Mouse (Mus musculus): ENCODE measurements at regions not wholly inside any gene's neighbourhood (a gene's known extent, or its start where the extent isn't known, plus 50 kb on each side); places are given as distances from the start of the nearest gene placed in this dataset.

DNA sequence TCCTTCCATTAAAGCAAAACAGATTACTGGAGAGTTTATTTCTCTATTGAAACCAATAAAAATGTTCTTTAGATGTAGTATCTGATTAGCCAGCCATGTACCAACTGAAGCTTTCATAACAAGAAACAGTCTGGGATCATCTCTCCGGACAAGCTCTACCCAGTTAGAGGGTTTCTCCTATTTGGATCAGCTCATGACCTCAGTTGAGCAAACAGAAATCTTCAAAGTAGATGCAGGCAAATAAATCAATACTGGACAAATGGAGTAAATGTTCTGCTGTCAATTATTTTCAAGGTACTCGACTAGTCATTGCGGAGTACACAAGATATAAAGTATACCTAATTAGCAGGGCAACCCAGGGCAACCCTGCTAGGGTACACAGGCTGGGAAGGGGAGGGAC, 67.4 kb downstream of the Avpr1a start:
- no peak for DNase-seq

DNA sequence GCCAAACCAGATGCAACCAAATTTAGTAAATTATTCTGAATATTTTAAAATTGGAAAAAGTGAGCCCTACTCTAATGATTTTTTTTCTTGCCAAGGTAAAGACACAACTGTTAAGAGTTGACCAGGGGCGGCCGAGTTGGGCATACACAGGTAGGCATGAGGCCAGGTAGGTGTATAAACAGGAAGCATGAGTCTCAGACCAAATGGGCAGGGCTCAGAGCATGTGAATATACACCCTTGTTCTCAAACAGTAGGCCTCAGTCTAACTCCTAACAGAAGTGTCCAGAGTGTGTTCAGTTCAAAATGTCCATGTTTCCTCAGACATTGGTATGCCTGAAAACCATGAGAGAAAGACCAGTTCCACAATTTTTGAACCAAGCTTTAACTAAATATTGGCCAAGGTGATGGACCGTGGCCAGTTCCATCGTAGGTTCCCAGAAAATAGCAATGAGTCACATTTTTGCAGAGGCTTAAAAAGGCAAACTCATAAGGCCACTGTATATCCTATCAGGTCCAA, 71.0 kb downstream of the Avpr1a start:
- no peak for DNase-seq

DNA sequence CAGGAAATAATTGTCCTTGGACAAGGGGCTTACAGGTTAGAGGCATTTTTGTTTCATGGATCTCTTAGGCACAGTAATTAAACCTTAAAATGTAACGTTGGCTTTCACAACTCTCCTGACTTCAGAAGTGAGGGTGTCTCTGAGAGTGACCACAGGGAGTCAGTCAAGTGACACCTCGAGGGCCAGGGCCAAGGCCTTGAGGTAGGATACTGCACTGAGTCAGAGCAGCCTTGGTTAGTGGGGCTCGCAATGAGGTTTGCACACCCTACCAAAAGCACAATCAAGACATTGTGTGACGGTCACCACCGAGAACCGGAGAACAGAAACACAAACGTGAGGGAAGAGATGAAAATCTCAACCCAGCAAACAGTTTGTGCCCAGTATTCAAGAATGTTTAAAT, 71.7 kb downstream of the Avpr1a start:
- DNase-seq = no peak

GRCm38 (mm10) chr10:122522631-122523030, 74.3 kb downstream of the Avpr1a start:
- no peak for DNase-seq

- no peak for DNase-seq
Observed at GRCm38 (mm10) chr10:122525360-122525759, 77.1 kb downstream of the Avpr1a start.

DNA sequence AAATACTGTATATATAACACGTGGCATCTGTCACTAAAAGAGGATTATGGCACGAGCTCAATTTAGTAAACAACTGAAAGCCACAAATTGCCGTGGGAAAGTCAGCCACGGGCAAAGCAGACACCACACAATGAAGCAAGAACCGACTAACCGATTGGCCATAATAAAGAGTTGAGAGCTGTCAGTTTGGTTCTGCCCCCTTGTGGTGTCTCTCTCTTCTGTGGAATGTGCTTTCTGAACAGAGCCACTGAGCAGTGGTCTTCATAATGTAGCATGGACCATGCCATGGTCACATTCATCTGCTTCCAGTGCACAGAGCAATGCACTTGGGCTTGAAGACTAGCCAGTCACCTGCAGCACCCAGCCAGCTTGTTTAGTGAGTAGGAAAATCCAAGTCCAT, 77.5 kb downstream of the Avpr1a start:
- DNase-seq = no peak

DNA sequence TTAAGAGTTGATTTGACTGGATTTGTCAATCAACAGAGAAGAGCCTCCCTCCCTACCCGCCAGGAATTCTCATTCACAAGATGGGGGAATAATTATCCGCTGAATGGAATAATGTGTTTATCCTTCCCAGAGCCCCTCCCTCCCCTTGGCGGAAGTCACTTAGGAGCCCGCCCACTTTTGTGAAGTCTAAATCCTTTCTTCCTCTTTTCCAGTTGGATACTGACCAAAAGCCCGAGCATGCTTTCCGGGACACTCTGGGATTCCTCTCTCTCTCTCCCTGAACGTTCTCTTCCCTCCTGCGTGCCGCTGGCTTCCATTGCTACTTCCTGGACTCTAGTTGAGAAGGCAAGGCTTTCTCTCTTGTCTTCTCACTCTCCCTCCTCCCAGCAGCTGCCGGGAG, 79.9 kb downstream of the Avpr1a start:
- peak; percentile 9 for DNase-seq

DNA sequence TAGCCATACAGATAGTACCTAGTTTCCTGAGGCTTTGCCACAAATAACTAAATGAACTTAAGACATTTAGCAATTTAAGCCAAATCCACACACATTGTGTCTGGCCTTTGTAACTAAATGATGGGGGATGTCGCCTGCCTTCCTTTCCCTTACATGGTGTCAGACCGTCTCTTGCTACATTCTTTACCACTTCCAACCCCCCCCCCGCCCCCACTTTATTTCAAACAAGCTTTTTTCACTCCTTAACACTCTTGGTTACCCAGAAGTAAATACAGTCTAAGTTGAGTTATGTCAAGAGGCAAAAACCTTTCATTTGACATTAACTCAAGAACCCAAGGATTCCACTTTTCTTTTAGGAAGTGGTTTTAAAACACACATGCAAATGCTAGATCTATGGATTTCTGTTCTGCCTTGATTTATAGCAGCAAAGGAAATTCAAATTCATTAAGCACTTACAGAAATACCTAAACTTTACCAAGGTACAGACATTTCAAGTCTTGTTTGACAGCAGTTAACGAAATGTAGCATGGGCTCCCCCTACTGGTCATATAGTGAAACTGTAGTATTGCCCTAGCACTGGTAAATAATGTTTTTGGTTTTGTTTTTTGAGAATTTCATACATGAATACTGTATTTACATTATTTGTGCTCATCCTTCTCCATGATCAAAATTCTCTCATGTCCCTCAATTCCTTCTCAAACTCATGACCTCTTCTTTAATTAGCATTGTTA, 80.8 kb downstream of the Avpr1a start:
- no peak for DNase-seq

DNA sequence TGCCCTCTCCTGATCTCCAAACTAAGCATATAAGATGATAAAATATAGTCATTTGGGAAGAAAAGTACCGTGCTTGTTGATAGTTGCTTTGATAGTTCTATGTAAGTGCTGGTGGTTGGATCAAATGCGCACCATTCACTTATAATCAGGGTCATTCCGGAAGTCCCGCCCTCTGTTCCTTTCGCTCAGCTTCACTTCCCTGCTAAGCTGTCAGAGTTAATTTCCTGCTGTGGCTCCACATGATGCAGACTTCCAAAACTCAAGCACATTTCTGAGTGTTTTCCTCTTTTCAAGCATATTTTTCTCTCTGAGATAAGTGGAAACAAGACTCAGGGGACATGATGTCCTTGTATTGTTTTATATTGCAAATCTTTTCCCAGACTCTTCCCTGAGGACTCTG, 86.4 kb downstream of the Avpr1a start:
- DNase-seq = no peak

GRCm38 (mm10) chr10:122535137-122535536, 86.8 kb downstream of the Avpr1a start:
- no peak for DNase-seq

- no peak for DNase-seq
Observed at GRCm38 (mm10) chr10:122539655-122540054, 91.4 kb downstream of the Avpr1a start.

- no peak for DNase-seq
Observed at GRCm38 (mm10) chr10:122542573-122542972, 94.3 kb downstream of the Avpr1a start.

DNA sequence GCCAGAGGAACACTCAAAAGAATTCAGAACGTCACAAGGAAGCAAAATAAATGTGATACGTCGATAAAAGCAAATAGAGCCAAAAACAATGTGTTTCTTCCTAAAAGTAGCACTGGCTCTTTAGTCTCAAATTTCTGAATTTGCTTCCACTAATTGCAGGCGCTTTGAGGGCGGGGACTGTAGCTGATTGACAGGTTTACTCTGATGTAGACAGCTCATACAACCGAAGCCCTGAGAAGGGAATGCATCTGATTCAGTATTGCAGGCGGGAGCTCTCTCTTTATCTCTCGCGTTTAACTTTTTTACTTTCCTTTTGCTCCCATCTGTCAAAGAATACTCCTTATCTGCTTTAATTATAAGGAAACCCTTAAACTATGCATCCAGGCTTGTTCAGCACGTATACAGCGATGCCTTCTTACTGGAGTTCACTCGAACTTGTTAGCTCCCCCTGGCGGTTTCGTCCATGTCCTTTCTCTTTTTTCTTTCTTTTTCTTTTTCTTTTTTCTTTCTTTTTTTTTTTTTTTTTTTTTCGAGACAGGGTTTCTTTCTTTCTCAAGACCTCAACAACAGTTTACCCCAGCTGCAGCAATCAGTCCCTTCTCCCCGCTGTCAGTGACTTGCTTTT, 95.9 kb downstream of the Avpr1a start:
- DNase-seq = peak; percentile 74

GRCm38 (mm10) chr10:122545029-122545428, 96.7 kb downstream of the Avpr1a start:
- DNase-seq = no peak

- no peak for DNase-seq
Observed at GRCm38 (mm10) chr10:122551586-122551985, 103.3 kb downstream of the Avpr1a start.

DNA sequence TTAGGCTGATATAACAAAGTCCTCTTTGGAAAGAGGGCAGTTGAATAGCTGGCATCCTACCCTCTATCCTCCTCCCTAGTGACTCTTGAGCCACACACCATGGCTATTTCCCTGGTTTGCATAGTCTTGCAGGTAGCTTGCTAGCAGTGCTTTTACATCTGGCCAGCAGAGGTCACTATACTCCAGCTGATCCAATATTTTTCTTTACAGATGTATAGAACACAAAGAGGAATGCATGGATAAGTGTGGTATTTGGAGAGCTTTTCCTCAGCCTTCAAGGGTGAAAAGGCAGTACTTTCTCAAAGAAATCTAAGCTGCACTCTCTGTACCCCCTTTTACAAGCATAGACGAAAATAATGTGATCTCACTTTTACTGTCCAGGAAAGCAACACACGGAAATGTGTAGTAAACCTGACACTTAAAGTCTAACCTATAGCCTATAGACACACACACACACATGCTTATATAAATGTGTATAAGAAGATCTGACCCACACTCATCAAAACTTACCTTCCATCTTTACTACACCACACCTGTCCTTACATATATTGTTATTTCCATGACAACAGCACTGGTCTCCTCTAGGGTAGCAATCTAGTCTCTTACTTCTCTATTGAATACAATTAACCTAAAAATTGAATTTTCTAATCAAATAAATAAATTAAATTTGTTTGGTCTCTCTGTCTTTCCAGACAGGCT, 105.0 kb downstream of the Avpr1a start:
- DNase-seq = no peak

DNA sequence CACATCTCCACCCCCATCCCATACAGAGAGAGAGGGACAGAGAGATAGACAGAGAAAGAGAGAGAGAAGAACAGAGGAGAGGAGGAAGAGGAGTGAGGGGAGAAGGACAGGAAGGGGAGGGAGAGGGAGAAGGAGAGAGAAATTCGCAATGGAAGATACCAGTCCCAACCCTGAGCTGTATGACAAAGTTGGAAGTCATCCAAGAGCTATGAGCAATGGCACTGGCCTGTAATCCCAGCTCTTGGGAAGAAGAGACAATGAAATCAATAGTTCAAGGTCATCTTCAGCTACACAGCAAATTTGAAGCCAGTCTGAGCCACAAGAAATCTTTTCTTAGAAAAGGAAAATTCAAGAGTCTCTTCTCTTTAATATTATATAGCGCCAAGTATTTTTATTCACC, 105.6 kb downstream of the Avpr1a start:
- no peak for DNase-seq

DNA sequence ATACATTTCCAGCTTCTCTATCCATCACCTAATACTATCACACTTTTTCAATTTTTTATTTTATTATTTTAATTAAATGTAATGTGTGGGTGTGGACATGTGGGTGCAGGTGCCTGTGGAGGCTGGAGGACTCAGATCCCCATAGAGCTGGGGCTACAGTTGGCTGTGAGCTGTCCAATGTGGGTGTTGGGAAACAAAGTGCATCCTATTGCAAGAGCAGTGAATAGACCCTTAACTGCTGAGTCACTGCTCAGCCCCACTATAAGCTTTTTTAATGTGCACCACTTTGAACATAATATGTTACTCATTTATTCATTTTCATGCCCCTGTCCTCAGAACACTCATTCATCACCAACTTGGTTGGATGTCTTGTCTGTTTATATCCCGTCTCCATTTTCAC, 110.4 kb downstream of the Avpr1a start:
- DNase-seq = no peak

- no peak for DNase-seq
Observed at GRCm38 (mm10) chr10:122560001-122560695, 111.8 kb downstream of the Avpr1a start.

DNA sequence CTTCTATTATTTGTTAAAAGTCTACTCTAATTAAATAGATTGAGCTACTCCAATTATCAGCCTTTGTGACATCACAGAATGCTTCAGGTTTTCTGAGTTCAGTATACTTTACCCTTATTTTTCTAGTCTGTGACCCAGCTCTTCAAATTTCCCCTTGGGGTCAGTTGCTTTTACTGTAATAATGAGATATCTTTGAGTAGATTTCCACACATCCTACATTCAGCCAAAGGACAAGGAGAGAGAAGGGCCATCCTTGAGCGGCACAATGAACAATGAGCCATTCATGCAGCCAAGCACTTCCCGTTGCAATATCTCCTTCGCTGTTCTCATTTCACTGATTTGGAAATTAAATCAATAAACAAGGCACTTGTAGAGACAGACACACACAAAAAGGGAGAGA, 113.6 kb downstream of the Avpr1a start:
- DNase-seq = no peak

GRCm38 (mm10) chr10:122562542-122562941, 114.2 kb downstream of the Avpr1a start:
- DNase-seq = no peak

DNA sequence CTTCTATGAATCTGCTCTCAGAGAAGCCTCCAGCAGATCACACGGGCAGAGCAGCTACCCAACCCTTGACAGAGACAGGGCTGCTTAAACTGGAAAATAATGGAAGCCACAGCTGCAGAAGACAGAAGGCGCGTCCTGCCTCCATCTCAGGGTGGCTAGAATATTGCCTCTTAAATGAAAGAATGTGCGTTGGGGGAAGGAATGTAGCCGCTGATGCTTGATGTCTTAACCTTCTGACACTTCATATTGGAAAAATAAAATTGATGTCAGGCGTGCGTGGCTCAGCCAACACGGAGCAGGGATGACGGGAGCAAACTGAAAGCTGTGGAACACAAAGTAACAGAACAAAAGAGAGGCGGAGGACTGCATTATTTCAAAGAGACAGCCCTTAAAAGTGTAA, 114.6 kb upstream of the Ppm1h start:
- no peak for DNase-seq

DNA sequence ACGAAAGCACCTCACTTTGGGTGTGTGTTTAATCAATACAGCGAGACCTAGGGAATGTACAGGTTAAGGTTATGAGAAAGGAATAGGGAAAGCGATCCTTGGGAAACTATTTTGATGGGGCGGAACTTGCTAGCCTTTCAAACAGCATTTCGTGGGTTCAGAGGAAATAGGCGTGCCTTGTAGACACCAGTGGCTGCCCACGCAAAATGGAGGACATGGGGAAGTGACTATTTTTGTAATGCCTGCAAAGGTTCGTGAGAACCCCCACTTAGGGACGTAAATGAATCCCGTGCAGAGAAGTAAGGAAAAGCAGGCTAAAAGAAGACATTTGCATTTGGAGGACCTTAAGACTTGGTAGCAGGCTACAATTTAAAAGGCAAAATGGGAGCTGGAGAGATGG, 114.1 kb upstream of the Ppm1h start:
- no peak for DNase-seq

Measured in gastrocnemius, postnatal 10 days (tissue).